Mouse (Mus musculus) testis, adult 2 months (tissue): Measurements from ENCODE around the gene Mcfd2. TPM values are rescaled to one million over a fixed set of nuclear protein-coding genes. Genes with fewer than 3 reads are reported as not detected.

Experiments
- H3K27ac ChIP-seq: fragments of 200-500 bp; 2 replicates; pipeline ENCODE4 v1.5.1; 2012; ENCODE audit warnings: low read depth, low read length; ENCODE audit not compliant: control insufficient read depth, insufficient read depth
- H3K27me3 ChIP-seq: fragments of 200-500 bp; 2 replicates; pipeline ENCODE4 v1.6.1; 2012; ENCODE audit warnings: mild to moderate bottlenecking, low read length, moderate library complexity; ENCODE audit not compliant: control insufficient read depth, insufficient read depth
- H3K36me3 ChIP-seq: fragments of 200-500 bp; 2 replicates; pipeline ENCODE4 v1.6.1; 2012; ENCODE audit warnings: mild to moderate bottlenecking, low read length; ENCODE audit not compliant: control insufficient read depth, insufficient read depth
- H3K4me1 ChIP-seq: fragments of 200-500 bp; 2 replicates; pipeline ENCODE4 v1.6.1; 2012; ENCODE audit warnings: low read length; ENCODE audit not compliant: control insufficient read depth, insufficient read depth
- H3K4me3 ChIP-seq: fragments of 200-500 bp; 2 replicates; pipeline ENCODE4 v1.5.1; 2012; ENCODE audit warnings: low read depth, mild to moderate bottlenecking, low read length, moderate library complexity, mixed read lengths; ENCODE audit not compliant: control insufficient read depth
- CTCF ChIP-seq: fragments of 200-500 bp; IDR thresholded peaks from 2 replicates; pipeline ENCODE4 v1.5.1; 2012; ENCODE audit warnings: low read depth, mild to moderate bottlenecking, inconsistent platforms, low read length, moderate library complexity; ENCODE audit not compliant: control insufficient read depth, insufficient read depth, insufficient replicate concordance
- POLR2A ChIP-seq: fragments of 200-500 bp; IDR thresholded peaks from 2 replicates; pipeline ENCODE4 v1.6.1; 2012; ENCODE audit warnings: low read depth, mild to moderate bottlenecking, inconsistent platforms, low read length, moderate library complexity; ENCODE audit not compliant: control insufficient read depth
- polyA plus RNA-seq: library from polyadenylated mRNA; depleted of rRNA; stranded (reverse); fragments of >200 nt; gene quantifications from 2 replicates; pipeline ENCODE4 v1.2.3, GENCODE M21; 2012; rRNA removed

Mcfd2 gene
- polyA plus RNA-seq, 1 experiment = 40.4 TPM

- no peak overlapping the region for H3K27ac ChIP-seq
- TF ChIP-seq CTCF (no peak), POLR2A (no peak)
These were observed 39.6 kb downstream of the Mcfd2 start for GRCm38 (mm10) chr17:87226079-87226640.

GRCm38 (mm10) chr17:87225384-87225783 lies 40.4 kb downstream of the Mcfd2 start:
- H3K27ac ChIP-seq = no peak overlapping the region

More at GRCm38 (mm10) chr17:87226079-87226640, 39.6 kb downstream of the Mcfd2 start:
- Histone ChIP-seq H3K36me3 (no peaks in the 10 kb centered on the region), H3K4me3 (no peak overlapping the region), H3K27me3 (no peaks in the 10 kb centered on the region), H3K4me1 (no peaks in the 10 kb centered on the region)

GRCm38 (mm10) chr17:87224461-87224860 lies 41.3 kb downstream of the Mcfd2 start:
- Histone ChIP-seq H3K4me3 (no peak overlapping the region), H3K27ac (no peak overlapping the region), H3K27me3 (no peaks in the 10 kb centered on the region), H3K36me3 (no peaks in the 10 kb centered on the region), H3K4me1 (no peaks in the 10 kb centered on the region)
- TF ChIP-seq POLR2A = no peak
- no peak for TF ChIP-seq CTCF

More at GRCm38 (mm10) chr17:87225384-87225783, 40.4 kb downstream of the Mcfd2 start:
- Histone ChIP-seq H3K4me3 (no peak overlapping the region), H3K27me3 (no peaks in the 10 kb centered on the region), H3K36me3 (no peaks in the 10 kb centered on the region), H3K4me1 (no peaks in the 10 kb centered on the region)
- TF ChIP-seq CTCF (no peak), POLR2A (no peak)

GRCm38 (mm10) chr17:87219456-87219855 lies 46.3 kb downstream of the Mcfd2 start:
- Histone ChIP-seq H3K36me3 (no peaks in the 10 kb centered on the region), H3K27me3 (no peaks in the 10 kb centered on the region), H3K4me1 (no peaks in the 10 kb centered on the region), H3K27ac (no peak overlapping the region), H3K4me3 (no peak overlapping the region)
- TF ChIP-seq CTCF = no peak
- no peak for TF ChIP-seq POLR2A

GRCm38 (mm10) chr17:87214523-87214922 lies 51.2 kb downstream of the Mcfd2 start:
- no peak overlapping the region for H3K4me3 ChIP-seq
- no peak for TF ChIP-seq POLR2A
- no peak for TF ChIP-seq CTCF
- no peaks in the 10 kb centered on the region for H3K4me1 ChIP-seq

GRCm38 (mm10) chr17:87210525-87210924 lies 55.2 kb downstream of the Mcfd2 start:
- Histone ChIP-seq H3K36me3 (no peaks in the 10 kb centered on the region), H3K27ac (no peak overlapping the region), H3K27me3 (no peaks in the 10 kb centered on the region), H3K4me3 (no peak overlapping the region), H3K4me1 (no peaks in the 10 kb centered on the region)
- TF ChIP-seq POLR2A = no peak
- TF ChIP-seq CTCF = no peak

More at GRCm38 (mm10) chr17:87214523-87214922, 51.2 kb downstream of the Mcfd2 start:
- Histone ChIP-seq H3K27me3 (no peaks in the 10 kb centered on the region), H3K27ac (no peak overlapping the region), H3K36me3 (no peaks in the 10 kb centered on the region)

- Histone ChIP-seq H3K4me1 (no peaks in the 10 kb centered on the region), H3K27me3 (no peaks in the 10 kb centered on the region), H3K27ac (no peak overlapping the region), H3K4me3 (no peak overlapping the region), H3K36me3 (no peaks in the 10 kb centered on the region)
- TF ChIP-seq POLR2A (no peak), CTCF (no peak)
These were observed 58.9 kb downstream of the Mcfd2 start for GRCm38 (mm10) chr17:87206885-87207284.

Other genes starting within 250 kb of the Mcfd2 start
- gene Pigf, start 240.5 kb downstream of the Mcfd2 start, polyA plus RNA-seq = 86.0 and 112 TPM in 2 replicates
- gene Cript, start 240.4 kb downstream of the Mcfd2 start, polyA plus RNA-seq = 39.2 and 58.9 TPM in 2 replicates
- gene Socs5, start 158.3 kb downstream of the Mcfd2 start, polyA plus RNA-seq = 6.4 and 6.9 TPM in 2 replicates
- 71.5 and 89.3 TPM in 2 replicates for gene Ttc7, start 17.0 kb upstream of the Mcfd2 start, polyA plus RNA-seq
- 382 and 415 TPM in 2 replicates for gene Stpg4, start 161.8 kb upstream of the Mcfd2 start, polyA plus RNA-seq
- gene Calm2, start 181.0 kb upstream of the Mcfd2 start, polyA plus RNA-seq = 174 and 245 TPM in 2 replicates